In the genomic region with DNA sequence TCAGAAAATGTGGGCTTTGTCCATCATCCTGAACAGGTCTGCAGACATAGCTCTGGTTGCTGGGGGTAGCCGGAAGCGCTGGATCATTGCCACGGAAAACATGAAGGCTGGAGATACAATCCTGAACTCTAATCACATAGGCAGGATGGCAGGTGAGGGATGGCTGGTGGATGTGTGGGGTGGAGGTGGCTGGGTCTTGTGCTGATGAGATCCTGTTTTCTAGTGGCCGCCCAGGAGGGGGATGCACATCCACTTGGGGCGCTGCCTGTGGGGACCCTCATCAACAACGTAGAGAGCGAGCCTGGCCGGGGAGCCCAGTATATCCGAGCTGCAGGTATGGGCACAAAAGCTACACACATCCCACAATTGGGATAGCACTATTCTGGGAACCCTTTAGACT, we compare ENCODE assay signal across 18 mouse cellular contexts.
"Had no signal": no experiment of that assay in that cellular context is flagged by ENCODE, and none has a peak within 500 bp of the region (broad histone marks: within the 10 kb centered on the region; RNA-seq: fewer than 3 reads in every experiment).

No protein-coding gene starts in this region.

- ATAC-seq: midbrain, embryonic 15.5 days had no signal

- H3K9me3 ChIP-seq: liver, embryonic 15.5 days; midbrain, embryonic 15.5 days; neural tube, embryonic 13.5 days; neural tube, embryonic 15.5 days had no signal

- H3K4me3 ChIP-seq: liver, embryonic 15.5 days; midbrain, embryonic 15.5 days; myocyte; neural tube, embryonic 13.5 days; neural tube, embryonic 15.5 days had no signal

- H3K27ac ChIP-seq: liver, embryonic 15.5 days; midbrain, embryonic 15.5 days; neural tube, embryonic 13.5 days had no signal

- DNase-seq: lung, adult 18-20 months; lung, embryonic 14.5 days; lung, postnatal 10 days; lung, postnatal 4 days; retina, postnatal 1 day; right cerebral cortex, adult 18-20 months; right cerebral cortex, postnatal 25 days; right cerebral cortex, postnatal 4 days; spleen, adult 18-20 months; thymus, adult 18-20 months; thymus, postnatal 14 days; thymus, postnatal 36 days had no signal

- H3K9ac ChIP-seq: liver, embryonic 15.5 days; lung, embryonic 14.5 days; midbrain, embryonic 15.5 days; neural tube, embryonic 15.5 days had no signal

- H3K27me3 ChIP-seq: liver, embryonic 15.5 days; midbrain, embryonic 15.5 days; neural tube, embryonic 13.5 days; neural tube, embryonic 15.5 days had no signal

- H3K4me2 ChIP-seq: liver, embryonic 15.5 days; lung, embryonic 14.5 days; midbrain, embryonic 11.5 days; midbrain, embryonic 15.5 days; neural tube, embryonic 13.5 days; neural tube, embryonic 15.5 days had no signal
